Mouse (Mus musculus) liver, embryonic 11.5 days (tissue): ENCODE measurements around the gene Stk10. TPM values are rescaled to one million over a fixed set of nuclear protein-coding genes. Genes with fewer than 3 reads are reported as not detected.
A peak's percentile ranks its signal among the peaks of the same experiment; 100 is the strongest.

Source experiments
- ATAC-seq: fragments of 200-750 bp; cut with Nextera tagmentation; replicated peaks from 2 replicates; pipeline ENCODE4 v1.8.0; 2017; ENCODE audit warnings: moderate number of reproducible peaks, mild to moderate bottlenecking, moderate TSS enrichment, moderate library complexity; ENCODE audit not compliant: low FRiP score
- DNase-seq: peaks from one replicate; pipeline ENCODE4 v3.0.0-alpha.2; 2017; ENCODE audit warnings: low spot score
- H3K27ac ChIP-seq: fragments of 300-500 bp; sonication (generic); 2 replicates; pipeline ENCODE4 v1.5.1; 2014; ENCODE audit warnings: mild to moderate bottlenecking, low read depth, low read length, control low read depth
- H3K27me3 ChIP-seq: fragments of 300-500 bp; sonication (generic); replicated peaks from 2 replicates; pipeline ENCODE4 v1.6.1; 2014; ENCODE audit warnings: low read length, mixed read lengths; ENCODE audit not compliant: control insufficient read depth, insufficient read depth
- H3K36me3 ChIP-seq: fragments of 300-500 bp; sonication (generic); 2 replicates; pipeline ENCODE4 v1.6.1; 2014; ENCODE audit warnings: mild to moderate bottlenecking, low read length, moderate library complexity, mixed read lengths; ENCODE audit not compliant: control insufficient read depth, insufficient read depth
- H3K4me1 ChIP-seq: fragments of 300-500 bp; sonication (generic); replicated peaks from 2 replicates; pipeline ENCODE4 v1.6.1; 2014; ENCODE audit warnings: low read length, mixed read lengths; ENCODE audit not compliant: control insufficient read depth, insufficient read depth
- H3K4me2 ChIP-seq: fragments of 300-500 bp; sonication (generic); 2 replicates; pipeline ENCODE4 v1.6.1; 2014; ENCODE audit warnings: mild to moderate bottlenecking, control low read depth, moderate library complexity
- H3K4me3 ChIP-seq: fragments of 300-500 bp; sonication (generic); 2 replicates; pipeline ENCODE4 v1.5.1; 2014; ENCODE audit warnings: low read depth, low read length, control low read depth
- H3K9ac ChIP-seq: fragments of 300-500 bp; sonication (generic); 2 replicates; pipeline ENCODE4 v1.6.1; 2014; ENCODE audit warnings: low read depth, low read length, control low read depth
- H3K9me3 ChIP-seq: fragments of 300-500 bp; sonication (generic); 2 replicates; pipeline ENCODE4 v1.6.1; 2016; ENCODE audit warnings: low read length, inconsistent platforms, mixed read lengths; ENCODE audit not compliant: control insufficient read depth
- WGBS: fragments of 180-500 bp; shearing (Covaris S2); extraction: QIAGEN DNeasy Blood & Tissue Kit; methylation state at CpG from one replicate; pipeline ENCODE4 v1.1.7; 2014; 5-methylcytosine and 5-hydroxymethylcytosine counted together
- polyA plus RNA-seq: library from polyadenylated mRNA; unstranded; fragments of >200 nt; fragmentation: Nextera tagmentation; extraction: Ambion mirVana; gene quantifications from 2 replicates; pipeline ENCODE4 v1.2.1, GENCODE M21; 2014

Stk10 gene
- polyA plus RNA-seq, 1 experiment from 2014 or later, result 5.8 TPM

- Histone ChIP-seq H3K4me1 (peaks cover 57% of the 10 kb centered on the region), H3K9me3 (no peaks in the 10 kb centered on the region), H3K9ac (peak overlapping the region; percentile 56), H3K27me3 (no peaks in the 10 kb centered on the region), H3K4me3 (peak overlapping the region; percentile 31), H3K36me3 (peaks cover 2% of the 10 kb centered on the region; the same call in 1 of the 2 replicates), H3K27ac (peak overlapping the region; percentile 93), H3K4me2 (peak overlapping the region; percentile 79)
- ATAC-seq (0 out of 2 replicates have a peak, but pooled peaks have one; percentile 3), DNase-seq (no peak)
- 47% methylated on average over 4 of the region's 4 CpGs for WGBS
Observed at GRCm38 (mm10) chr11:32542181-32542580, 9.1 kb downstream of the Stk10 start.

GRCm38 (mm10) chr11:32542687-32543411 lies 9.7 kb downstream of the Stk10 start:
- H3K4me2 ChIP-seq, result peak overlapping the region; percentile 79
- H3K4me3 ChIP-seq, result peak overlapping the region; percentile 31
- peak overlapping the region; percentile 56 for H3K9ac ChIP-seq
- H3K4me1 ChIP-seq, result peaks cover 57% of the 10 kb centered on the region
- ATAC-seq (peak; percentile 96), DNase-seq (peak; percentile 77)
- H3K9me3 ChIP-seq, result no peaks in the 10 kb centered on the region
- H3K27me3 ChIP-seq, result no peaks in the 10 kb centered on the region
- H3K36me3 ChIP-seq, result peaks cover 2% of the 10 kb centered on the region; the same call in 1 of the 2 replicates
- WGBS, result 32% methylated on average over 3 of the region's 3 CpGs
- peak overlapping the region; percentile 93 for H3K27ac ChIP-seq

- Histone ChIP-seq H3K4me1 (peaks cover 52% of the 10 kb centered on the region), H3K4me2 (no peak overlapping the region), H3K9ac (no peak overlapping the region; the same call in 1 of the 2 replicates)
Observed at GRCm38 (mm10) chr11:32544041-32544440, 10.9 kb downstream of the Stk10 start.

GRCm38 (mm10) chr11:32544497-32544896 lies 11.4 kb downstream of the Stk10 start:
- H3K9ac ChIP-seq, result peak overlapping the region; percentile 1; the same call in 1 of the 2 replicates
- no peak overlapping the region for H3K4me3 ChIP-seq
- H3K4me1 ChIP-seq, result peaks cover 47% of the 10 kb centered on the region
- H3K9me3 ChIP-seq, result no peaks in the 10 kb centered on the region
- peaks cover 2% of the 10 kb centered on the region; the same call in 1 of the 2 replicates for H3K36me3 ChIP-seq
- WGBS, result 88% methylated on average over 5 of the region's 5 CpGs
- peak overlapping the region; percentile 34; the same call in 1 of the 2 replicates for H3K27ac ChIP-seq
- H3K27me3 ChIP-seq, result no peaks in the 10 kb centered on the region
- no peak overlapping the region for H3K4me2 ChIP-seq
- DNase-seq (no peak), ATAC-seq (no peak)

More at GRCm38 (mm10) chr11:32544041-32544440, 10.9 kb downstream of the Stk10 start:
- no peaks in the 10 kb centered on the region for H3K27me3 ChIP-seq
- no peak for DNase-seq
- H3K36me3 ChIP-seq, result peaks cover 2% of the 10 kb centered on the region; the same call in 1 of the 2 replicates
- H3K9me3 ChIP-seq, result no peaks in the 10 kb centered on the region
- 80% methylated on average over 6 of the region's 6 CpGs for WGBS
- no peak for ATAC-seq
- H3K4me3 ChIP-seq, result no peak overlapping the region
- H3K27ac ChIP-seq, result peak overlapping the region; percentile 34; the same call in 1 of the 2 replicates

- WGBS, result 88% methylated on average over 12 of the region's 12 CpGs
- DNase-seq (no peak), ATAC-seq (no peak)
- Histone ChIP-seq H3K4me1 (peaks cover 36% of the 10 kb centered on the region), H3K4me2 (no peak overlapping the region), H3K27ac (no peak overlapping the region), H3K36me3 (peaks cover 2% of the 10 kb centered on the region; the same call in 1 of the 2 replicates), H3K27me3 (no peaks in the 10 kb centered on the region), H3K4me3 (no peak overlapping the region), H3K9ac (no peak overlapping the region), H3K9me3 (no peaks in the 10 kb centered on the region)
Observed at GRCm38 (mm10) chr11:32545605-32546004, 12.5 kb downstream of the Stk10 start.

GRCm38 (mm10) chr11:32546483-32546882 lies 13.4 kb downstream of the Stk10 start:
- Histone ChIP-seq H3K4me3 (no peak overlapping the region), H3K9me3 (no peaks in the 10 kb centered on the region), H3K27ac (no peak overlapping the region), H3K4me1 (peaks cover 34% of the 10 kb centered on the region), H3K36me3 (peaks cover 2% of the 10 kb centered on the region; the same call in 1 of the 2 replicates), H3K27me3 (no peaks in the 10 kb centered on the region), H3K9ac (no peak overlapping the region), H3K4me2 (no peak overlapping the region)
- WGBS, result 89% methylated on average over 5 of the region's 5 CpGs
- no peak for DNase-seq
- no peak for ATAC-seq

GRCm38 (mm10) chr11:32547391-32547947 lies 14.4 kb downstream of the Stk10 start:
- Histone ChIP-seq H3K27me3 (no peaks in the 10 kb centered on the region), H3K36me3 (peaks cover 2% of the 10 kb centered on the region; the same call in 1 of the 2 replicates), H3K4me1 (peaks cover 28% of the 10 kb centered on the region), H3K27ac (no peak overlapping the region), H3K4me2 (no peak overlapping the region), H3K9ac (no peak overlapping the region), H3K4me3 (no peak overlapping the region), H3K9me3 (no peaks in the 10 kb centered on the region)
- 77% methylated on average over 10 of the region's 10 CpGs for WGBS
- ATAC-seq, result no peak
- DNase-seq, result no peak

GRCm38 (mm10) chr11:32548240-32548639 lies 15.1 kb downstream of the Stk10 start:
- no peak overlapping the region for H3K27ac ChIP-seq
- peaks cover 30% of the 10 kb centered on the region for H3K4me1 ChIP-seq
- no peaks in the 10 kb centered on the region for H3K9me3 ChIP-seq
- DNase-seq, result no peak
- no peak overlapping the region for H3K9ac ChIP-seq
- peaks cover 2% of the 10 kb centered on the region; the same call in 1 of the 2 replicates for H3K36me3 ChIP-seq
- no peak overlapping the region for H3K4me3 ChIP-seq
- H3K4me2 ChIP-seq, result no peak overlapping the region
- no peak for ATAC-seq
- WGBS, result 83% methylated on average over 4 of the region's 4 CpGs
- H3K27me3 ChIP-seq, result no peaks in the 10 kb centered on the region
